Mouse (Mus musculus) c-Kit-positive CD71-positive TER-119-positive erythroid progenitor cells, embryonic 14.5 days (primary cell): ENCODE measurements at regions not wholly inside any gene's neighbourhood (a gene's known extent, or its start where the extent isn't known, plus 50 kb on each side); places are given as distances from the start of the nearest gene placed in this dataset.

ENCODE experiments used
- DNase-seq: peaks from one replicate; pipeline ENCODE4 v3.0.0-alpha.2; 2013; ENCODE audit warnings: low spot score

- no peak for DNase-seq
These were observed 282.0 kb upstream of the Hs6st1 start for GRCm38 (mm10) chr1:35786241-35786640.

- no peak for DNase-seq
These were observed 281.5 kb upstream of the Hs6st1 start for GRCm38 (mm10) chr1:35786668-35787213.

- no peak for DNase-seq
These were observed 271.1 kb upstream of the Hs6st1 start for GRCm38 (mm10) chr1:35797064-35797463.

- no peak for DNase-seq
These were observed 270.7 kb upstream of the Hs6st1 start for GRCm38 (mm10) chr1:35797526-35797925.

GRCm38 (mm10) chr1:35805546-35805945, 262.7 kb upstream of the Hs6st1 start:
- DNase-seq = no peak

- DNase-seq = no peak
These were observed 261.9 kb upstream of the Hs6st1 start for GRCm38 (mm10) chr1:35806329-35806728.

GRCm38 (mm10) chr1:35806731-35807130, 261.5 kb upstream of the Hs6st1 start:
- no peak for DNase-seq

- no peak for DNase-seq
These were observed 259.3 kb upstream of the Hs6st1 start for GRCm38 (mm10) chr1:35808894-35809293.

- DNase-seq = no peak
These were observed 258.9 kb upstream of the Hs6st1 start for GRCm38 (mm10) chr1:35809341-35809740.

GRCm38 (mm10) chr1:35810571-35811342, 257.4 kb upstream of the Hs6st1 start:
- DNase-seq = no peak

- no peak for DNase-seq
These were observed 256.8 kb upstream of the Hs6st1 start for GRCm38 (mm10) chr1:35811380-35811779.

GRCm38 (mm10) chr1:35811795-35812194, 256.4 kb upstream of the Hs6st1 start:
- no peak for DNase-seq

- no peak for DNase-seq
These were observed 254.6 kb upstream of the Hs6st1 start for GRCm38 (mm10) chr1:35813625-35814024.

GRCm38 (mm10) chr1:35814207-35814606, 254.0 kb upstream of the Hs6st1 start:
- DNase-seq = no peak

GRCm38 (mm10) chr1:35814751-35815150, 253.4 kb upstream of the Hs6st1 start:
- no peak for DNase-seq

GRCm38 (mm10) chr1:35821791-35822190, 246.4 kb upstream of the Hs6st1 start:
- no peak for DNase-seq

- no peak for DNase-seq
These were observed 245.6 kb upstream of the Hs6st1 start for GRCm38 (mm10) chr1:35822376-35823202.

GRCm38 (mm10) chr1:35823496-35823895, 244.7 kb upstream of the Hs6st1 start:
- no peak for DNase-seq

GRCm38 (mm10) chr1:35823981-35824880, 244.0 kb upstream of the Hs6st1 start:
- DNase-seq = no peak

- DNase-seq = no peak
These were observed 242.7 kb upstream of the Hs6st1 start for GRCm38 (mm10) chr1:35825531-35825966.

- DNase-seq = no peak
These were observed 241.6 kb upstream of the Hs6st1 start for GRCm38 (mm10) chr1:35826575-35827114.

- no peak for DNase-seq
These were observed 240.7 kb upstream of the Hs6st1 start for GRCm38 (mm10) chr1:35827471-35827870.
